Mouse (Mus musculus) lung, embryonic 14.5 days (tissue): ENCODE results near the gene Xk. TPM values are rescaled to one million over a fixed set of nuclear protein-coding genes. Genes with fewer than 3 reads are reported as not detected.
"Not testable (repeated sequence)": the region's sequence is repeated elsewhere in the genome, so short reads cannot be mapped to it uniquely, and the experiment has no call there.

ENCODE experiments used
- ATAC-seq: fragments of 200-750 bp; cut with Nextera tagmentation; 2 replicates; pipeline ENCODE4 v1.8.0; 2017; ENCODE audit warnings: mild to moderate bottlenecking, moderate TSS enrichment, moderate library complexity; ENCODE audit not compliant: insufficient read depth
- DNase-seq: peaks from one replicate; pipeline ENCODE4 v3.0.0-alpha.2; 2015
- H3K27ac ChIP-seq: fragments of 300-500 bp; sonication (generic); 2 replicates; pipeline ENCODE4 v1.5.1; 2014; ENCODE audit warnings: low read depth, mild to moderate bottlenecking, moderate library complexity
- H3K27me3 ChIP-seq: fragments of 300-500 bp; sonication (generic); 2 replicates; pipeline ENCODE4 v1.6.1; 2014; ENCODE audit warnings: low read length, control low read depth; ENCODE audit not compliant: insufficient read depth
- H3K36me3 ChIP-seq: fragments of 300-500 bp; sonication (generic); 2 replicates; pipeline ENCODE4 v1.6.1; 2014; ENCODE audit warnings: control low read depth; ENCODE audit not compliant: insufficient read depth
- H3K4me1 ChIP-seq: fragments of 300-500 bp; sonication (generic); 2 replicates; pipeline ENCODE4 v1.6.1; 2014; ENCODE audit warnings: antibody characterized with exemption, control low read depth; ENCODE audit not compliant: insufficient read depth
- H3K4me2 ChIP-seq: fragments of 300-500 bp; sonication (generic); 2 replicates; pipeline ENCODE4 v1.6.1; 2014; ENCODE audit warnings: mild to moderate bottlenecking
- H3K4me3 ChIP-seq: fragments of 300-500 bp; sonication (generic); 2 replicates; pipeline ENCODE4 v1.5.1; 2014; ENCODE audit warnings: low read depth, low read length
- H3K9ac ChIP-seq: fragments of 300-500 bp; sonication (generic); 2 replicates; pipeline ENCODE4 v1.6.1; 2014
- H3K9me3 ChIP-seq: fragments of 300-500 bp; sonication (generic); 2 replicates; pipeline ENCODE4 v1.6.1; 2016; ENCODE audit warnings: low read depth, low read length, control low read depth
- CTCF ChIP-seq: IDR thresholded peaks from 2 replicates; pipeline ENCODE4 v1.5.1; 2016; ENCODE audit warnings: antibody characterized with exemption, low read depth
- WGBS: fragments of 180-500 bp; shearing (Covaris S2); extraction: QIAGEN DNeasy Blood & Tissue Kit; methylation state at CpG from one replicate; pipeline ENCODE4 v1.1.7; 2014; 5-methylcytosine and 5-hydroxymethylcytosine counted together
- polyA plus RNA-seq: library from polyadenylated mRNA; unstranded; fragments of >200 nt; fragmentation: Nextera tagmentation; extraction: Ambion mirVana; gene quantifications from 2 replicates; pipeline ENCODE4 v1.2.1, GENCODE M21; 2014

Gene Xk
- polyA plus RNA-seq, 1 experiment from 2014 or later: 3.5 TPM

- peak; percentile 41 for TF ChIP-seq CTCF
- peak; percentile 9 for DNase-seq
- 41% methylated on average over 2 of the region's 2 CpGs for WGBS
- not testable (repeated sequence) for H3K9ac ChIP-seq, ATAC-seq, H3K27me3 ChIP-seq, H3K4me1 ChIP-seq, H3K4me2 ChIP-seq, H3K9me3 ChIP-seq, H3K27ac ChIP-seq, H3K36me3 ChIP-seq, H3K4me3 ChIP-seq
Observed at GRCm38 (mm10) chrX:9333035-9333434, 60.5 kb downstream of the Xk start.

GRCm38 (mm10) chrX:9334996-9335395, 62.4 kb downstream of the Xk start:
- not testable (repeated sequence) for DNase-seq, H3K9ac ChIP-seq, H3K4me3 ChIP-seq, H3K27ac ChIP-seq, H3K4me1 ChIP-seq, ATAC-seq, H3K27me3 ChIP-seq, H3K9me3 ChIP-seq, H3K4me2 ChIP-seq, H3K36me3 ChIP-seq
- WGBS: 79% methylated on average over 1 of the region's 1 CpGs

- WGBS: no CpG with 5 or more reads among the region's 2 CpGs
- not testable (repeated sequence) for H3K9me3 ChIP-seq, H3K36me3 ChIP-seq
Observed at GRCm38 (mm10) chrX:9350327-9350726, 77.8 kb downstream of the Xk start, which contains the start of gene H2al1k. H2al1k (plus strand) TSS chrX:9350627.

More at GRCm38 (mm10) chrX:9350327-9350726, 77.8 kb downstream of the Xk start, which contains the start of gene H2al1k:
- H3K4me1 ChIP-seq, DNase-seq, H3K9ac ChIP-seq, H3K27ac ChIP-seq, H3K4me3 ChIP-seq, H3K4me2 ChIP-seq, ATAC-seq, H3K27me3 ChIP-seq: not testable (repeated sequence)

Other genes with a start within 250 kb of the Xk start
- gene Fthl17e, start 239.3 kb upstream of the Xk start, polyA plus RNA-seq: not detected in 2 replicates
- not detected in 2 replicates for gene Fthl17f, start 209.7 kb upstream of the Xk start, polyA plus RNA-seq
- gene 4930402K13Rik, start 168.2 kb upstream of the Xk start, polyA plus RNA-seq: not detected in 2 replicates
- gene Lancl3, start 72.9 kb upstream of the Xk start, polyA plus RNA-seq: 1.1 and 1.4 TPM in 2 replicates
- gene Gm14862, start 15.9 kb upstream of the Xk start, polyA plus RNA-seq: 0.25 TPM in 1 of 2 replicates, not detected in the other
- not detected in 2 replicates for gene H2al1m, start 11.0 kb downstream of the Xk start, polyA plus RNA-seq
- not detected in 2 replicates for gene H2al1k, start 77.9 kb downstream of the Xk start, polyA plus RNA-seq
- gene Cybb, start 215.0 kb downstream of the Xk start, polyA plus RNA-seq: 2.1 and 3.3 TPM in 2 replicates